Mouse (Mus musculus) CH12.LX (cell line): Measurements from ENCODE around the gene Neurl4. TPM values are rescaled to one million over a fixed set of nuclear protein-coding genes. Genes with fewer than 3 reads are reported as not detected.
A peak's percentile ranks its signal among the peaks of the same experiment; 100 is the strongest.

Source experiments
- DNase-seq: peaks from one replicate; pipeline ENCODE4 v3.0.0-alpha.2; 2013; ENCODE audit errors: extremely low read depth
- H3K27ac ChIP-seq: 2 replicates; pipeline ENCODE4 v1.5.1; 2012; ENCODE audit warnings: low read depth, mild to moderate bottlenecking, control low read depth, moderate library complexity; ENCODE audit not compliant: insufficient read depth
- H3K27me3 ChIP-seq: replicated peaks from 2 replicates; pipeline ENCODE3; 2012; ENCODE audit warnings: inconsistent platforms
- H3K36me3 ChIP-seq, 2 experiments: replicated peaks in 1 of 2; 2 replicates each; pipeline versions ENCODE3 to v1.6.1; 2012; ENCODE audit warnings: inconsistent platforms in 1 of 2, low read length in 1 of 2, mild to moderate bottlenecking in 1 of 2, mixed read lengths in 1 of 2, moderate library complexity in 1 of 2; ENCODE audit not compliant: control insufficient read depth in 1 of 2, insufficient read depth in 1 of 2
- H3K4me1 ChIP-seq, 2 experiments: 2 replicates each; pipeline ENCODE4 v1.6.1; 2012; ENCODE audit warnings: inconsistent platforms in 1 of 2, moderate library complexity in 1 of 2; ENCODE audit not compliant: insufficient read depth in 2 of 2, control insufficient read depth in 1 of 2
- H3K4me2 ChIP-seq: 2 replicates; pipeline ENCODE4 v1.6.1; 2012; ENCODE audit warnings: low read depth, mild to moderate bottlenecking, control low read depth; ENCODE audit not compliant: poor library complexity, insufficient read depth, severe bottlenecking
- H3K4me3 ChIP-seq, 3 experiments: fragments of 150-350 bp in 1 of 3; sonication (generic) in 1 of 3; replicated peaks in 1 of 3; 2 replicates each; pipeline versions ENCODE3 to v1.5.1; 2011 to 2012; ENCODE audit warnings: low read depth in 2 of 3, low read length in 2 of 3, mild to moderate bottlenecking in 2 of 3, moderate library complexity in 2 of 3, control low read depth in 1 of 3, improper control_type of control experiment in 1 of 3, inconsistent platforms in 1 of 3, mixed read lengths in 1 of 3; ENCODE audit not compliant: poor library complexity in 1 of 3
- H3K79me2 ChIP-seq: replicated peaks from 2 replicates; pipeline ENCODE4 v1.6.1; 2012; ENCODE audit warnings: mild to moderate bottlenecking, moderate library complexity; ENCODE audit not compliant: control insufficient read depth, poor library complexity, insufficient read depth, severe bottlenecking; ENCODE audit errors: extremely low read depth
- H3K9ac ChIP-seq: 2 replicates; pipeline ENCODE4 v1.6.1; 2012; ENCODE audit warnings: low read depth, mild to moderate bottlenecking, control low read depth, moderate library complexity; ENCODE audit not compliant: insufficient read depth
- H3K9me3 ChIP-seq: replicated peaks from 2 replicates; pipeline ENCODE3; 2012; ENCODE audit warnings: low read length, inconsistent platforms, mixed read lengths
- BHLHE40 ChIP-seq: IDR thresholded peaks from 2 replicates; pipeline ENCODE4 v1.6.1; 2011; ENCODE audit warnings: mild to moderate bottlenecking, low read depth, low read length, improper control_type of control experiment
- CHD1 ChIP-seq: IDR thresholded peaks from 2 replicates; pipeline ENCODE4 v1.6.1; 2012; ENCODE audit warnings: low read depth, low read length, improper control_type of control experiment, inconsistent platforms
- CHD2 ChIP-seq: IDR thresholded peaks from 2 replicates; pipeline ENCODE4 v1.6.1; 2011; ENCODE audit warnings: low read length, improper control_type of control experiment
- CTCF ChIP-seq, 2 experiments: IDR thresholded peaks in 1 of 2; conservative IDR thresholded peaks in 1 of 2; 2 replicates each; pipeline ENCODE4 v1.5.1; 2011 to 2012; ENCODE audit warnings: low read depth in 2 of 2, low read length in 2 of 2, improper control_type of control experiment in 1 of 2, inconsistent platforms in 1 of 2, mild to moderate bottlenecking in 1 of 2, moderate library complexity in 1 of 2
- E2F4 ChIP-seq: IDR thresholded peaks from 2 replicates; pipeline ENCODE4 v1.6.1; 2011; ENCODE audit warnings: low read depth, low read length, improper control_type of control experiment; ENCODE audit not compliant: insufficient replicate concordance
- EP300 ChIP-seq: IDR thresholded peaks from 2 replicates; pipeline ENCODE4 v1.6.1; 2011; ENCODE audit warnings: low read length, improper control_type of control experiment
- ETS1 ChIP-seq: conservative IDR thresholded peaks from 2 replicates; pipeline ENCODE4 v1.6.1; 2012; ENCODE audit warnings: low read depth, mild to moderate bottlenecking, inconsistent platforms, low read length, improper control_type of control experiment, moderate library complexity
- HCFC1 ChIP-seq: IDR thresholded peaks from 2 replicates; pipeline ENCODE4 v1.6.1; 2012; ENCODE audit warnings: low read depth, mild to moderate bottlenecking, inconsistent platforms, low read length, improper control_type of control experiment
- IRF4 ChIP-seq: IDR thresholded peaks from 2 replicates; pipeline ENCODE4 v1.6.1; 2014; ENCODE audit warnings: low read depth, mild to moderate bottlenecking, inconsistent platforms, low read length, improper control_type of control experiment
- JUN ChIP-seq: IDR thresholded peaks from 2 replicates; pipeline ENCODE4 v1.6.1; 2011; ENCODE audit warnings: low read depth, mild to moderate bottlenecking, low read length, improper control_type of control experiment, moderate library complexity; ENCODE audit not compliant: insufficient read depth
- JUND ChIP-seq: conservative IDR thresholded peaks from 2 replicates; pipeline ENCODE4 v1.6.1; 2011; ENCODE audit warnings: low read depth, low read length, improper control_type of control experiment
- KAT2A ChIP-seq: IDR thresholded peaks from 2 replicates; pipeline ENCODE4 v1.6.1; 2012; ENCODE audit warnings: low read length, improper control_type of control experiment, inconsistent platforms; ENCODE audit not compliant: insufficient replicate concordance
- MAFK ChIP-seq: IDR thresholded peaks from 2 replicates; pipeline ENCODE4 v1.6.1; 2011; ENCODE audit warnings: low read length, improper control_type of control experiment; ENCODE audit not compliant: insufficient replicate concordance
- MAZ ChIP-seq: IDR thresholded peaks from 2 replicates; pipeline ENCODE4 v1.6.1; 2012; ENCODE audit warnings: low read depth, mild to moderate bottlenecking, inconsistent platforms, low read length, improper control_type of control experiment, moderate library complexity
- MEF2A ChIP-seq: IDR thresholded peaks from 2 replicates; pipeline ENCODE4 v1.6.1; 2014; ENCODE audit warnings: low read depth, mild to moderate bottlenecking, inconsistent platforms, low read length, improper control_type of control experiment, borderline replicate concordance
- MXI1 ChIP-seq: IDR thresholded peaks from 2 replicates; pipeline ENCODE4 v1.6.1; 2011; ENCODE audit warnings: mild to moderate bottlenecking, low read depth, low read length, improper control_type of control experiment
- MYC ChIP-seq: IDR thresholded peaks from 2 replicates; pipeline ENCODE4 v1.6.1; 2011; ENCODE audit warnings: low read depth, mild to moderate bottlenecking, improper control_type of control experiment, low read length
- NELFE ChIP-seq: IDR thresholded peaks from 2 replicates; pipeline ENCODE4 v1.6.1; 2011; ENCODE audit warnings: low read depth, low read length, improper control_type of control experiment
- POLR2A ChIP-seq: IDR thresholded peaks from 2 replicates; pipeline ENCODE4 v1.6.1; 2011; ENCODE audit warnings: low read depth, mild to moderate bottlenecking, improper control_type of control experiment, low read length
- POLR2AphosphoS2 ChIP-seq: IDR thresholded peaks from 2 replicates; pipeline ENCODE4 v1.6.1; 2011; ENCODE audit warnings: low read depth, low read length, improper control_type of control experiment
- RAD21 ChIP-seq: IDR thresholded peaks from 2 replicates; pipeline ENCODE4 v1.6.1; 2011; ENCODE audit warnings: low read depth, mild to moderate bottlenecking, low read length, improper control_type of control experiment, moderate library complexity
- RCOR1 ChIP-seq: conservative IDR thresholded peaks from 2 replicates; pipeline ENCODE4 v1.6.1; 2012; ENCODE audit warnings: low read depth, mild to moderate bottlenecking, inconsistent platforms, low read length, improper control_type of control experiment
- SMC3 ChIP-seq: IDR thresholded peaks from 2 replicates; pipeline ENCODE4 v1.6.1; 2011; ENCODE audit warnings: low read depth, low read length, improper control_type of control experiment
- TBP ChIP-seq: conservative IDR thresholded peaks from 2 replicates; pipeline ENCODE4 v1.6.1; 2011; ENCODE audit warnings: low read depth, low read length, improper control_type of control experiment
- TCF12 ChIP-seq: IDR thresholded peaks from 2 replicates; pipeline ENCODE4 v1.6.1; 2014; ENCODE audit warnings: low read depth, mild to moderate bottlenecking, inconsistent platforms, low read length, improper control_type of control experiment
- UBTF ChIP-seq: IDR thresholded peaks from 2 replicates; pipeline ENCODE4 v1.6.1; 2012; ENCODE audit warnings: low read depth, mild to moderate bottlenecking, inconsistent platforms, low read length, improper control_type of control experiment, moderate library complexity
- USF1 ChIP-seq: IDR thresholded peaks from 2 replicates; pipeline ENCODE4 v1.6.1; 2014; ENCODE audit warnings: low read depth, mild to moderate bottlenecking, inconsistent platforms, low read length, improper control_type of control experiment
- USF2 ChIP-seq: conservative IDR thresholded peaks from 2 replicates; pipeline ENCODE4 v1.6.1; 2011; ENCODE audit warnings: low read depth, low read length, improper control_type of control experiment
- ZC3H11A ChIP-seq: IDR thresholded peaks from 2 replicates; pipeline ENCODE4 v1.6.1; 2012; ENCODE audit warnings: low read depth, mild to moderate bottlenecking, inconsistent platforms, low read length, improper control_type of control experiment
- ZMIZ1 ChIP-seq: IDR thresholded peaks from 2 replicates; pipeline ENCODE4 v1.6.1; 2012; ENCODE audit warnings: low read depth, mild to moderate bottlenecking, inconsistent platforms, low read length, improper control_type of control experiment
- ZNF384 ChIP-seq: IDR thresholded peaks from 2 replicates; pipeline ENCODE4 v1.6.1; 2012; ENCODE audit warnings: low read depth, low read length, improper control_type of control experiment, inconsistent platforms
- dilution Hi-C: fragments of 300-500 bp; cut with MboI; formaldehyde crosslinking; loops from 2 replicates; pipeline ENCODE4 v1.14.3; 2020; ENCODE audit warnings: low sequenced_read_pairs; ENCODE audit not compliant: extremely low pct_unique_long_range_greater_than_20kb, extremely low pct_ligation_motif_present
- in situ Hi-C: fragments of 300-500 bp; cut with MboI; formaldehyde crosslinking; loops from 3 replicates; pipeline ENCODE4 v1.14.3; 2019; ENCODE audit warnings: low sequenced_read_pairs, low pct_ligation_motif_present, low pct_unique_long_range_greater_than_20kb, mixed read lengths
- polyA plus RNA-seq: library from polyadenylated mRNA; unstranded; fragments of >175 nt; gene quantifications from 2 replicates; pipeline ENCODE4 v1.2.1, GENCODE M21; 2012; ENCODE audit warnings: low read depth; ENCODE audit not compliant: insufficient read length
- total RNA-seq, 2 experiments: library from RNA; depleted of rRNA; stranded (reverse); fragments of 300-350 nt in 1 of 2; fragments of >200 nt in 1 of 2; gene quantifications; 2 replicates each; pipeline ENCODE4 v1.2.3; 2012 to 2014

Neurl4 gene
- total and polyA plus RNA-seq, 3 experiments = 21.4 to 51.0 (median 40.1) TPM

GRCm38 (mm10) chr11:69899870-69900269, 1.0 kb upstream of the Neurl4 start:
- in situ Hi-C loops = no loop called here
- H3K27ac ChIP-seq = no peak overlapping the region
- TF ChIP-seq POLR2A = no peak
- no peak for TF ChIP-seq TBP
- no peak for TF ChIP-seq RAD21
- no peak for TF ChIP-seq CTCF (conservative IDR thresholded peaks at IDR 0.05 in 1 of 2, IDR thresholded peaks at IDR 0.05 in 1 of 2; ENCODE audit: low read depth in 2 of 2, low read length in 2 of 2)
- no peak for TF ChIP-seq MEF2A
- H3K4me1 ChIP-seq = peaks cover 10 to 36% of the 10 kb centered on the region in 2 experiments
- peaks cover 10% of the 10 kb centered on the region for H3K79me2 ChIP-seq
- DNase-seq = no peak
- peaks cover 17 to 19% of the 10 kb centered on the region in 2 experiments for H3K36me3 ChIP-seq
- no peak overlapping the region for H3K4me2 ChIP-seq
- dilution Hi-C loops = no loop called here
- H3K27me3 ChIP-seq = no peaks in the 10 kb centered on the region
- H3K9me3 ChIP-seq = no peaks in the 10 kb centered on the region
- H3K4me3 ChIP-seq = no peak overlapping the region
- H3K9ac ChIP-seq = no peak overlapping the region

- in situ Hi-C loops (no loop called here), dilution Hi-C loops (no loop called here)
- Histone ChIP-seq H3K4me2 (peak overlapping the region; percentile 29), H3K9me3 (no peaks in the 10 kb centered on the region), H3K4me3 (peak overlapping the region; percentile 67 to 82 (median 70)), H3K4me1 (peaks cover 7 to 29% of the 10 kb centered on the region in 2 experiments), H3K27ac (peak overlapping the region; percentile 75), H3K36me3 (peaks cover 29 to 32% of the 10 kb centered on the region in 2 experiments), H3K79me2 (peaks cover 10% of the 10 kb centered on the region), H3K27me3 (no peaks in the 10 kb centered on the region), H3K9ac (peak overlapping the region; percentile 81)
- peak; percentile 99 for DNase-seq
- TF ChIP-seq IRF4 (peak; percentile 69; the same call in 1 of the 2 replicates), ETS1 (0 out of 2 replicates have a peak, but pooled peaks have one; percentile 19), MYC (peak; percentile 82; the same call in 1 of the 2 replicates), ZC3H11A (no peak), E2F4 (peak; percentile 82; the same call in 1 of the 2 replicates), USF1 (no peak), EP300 (no peak), MAFK (no peak), POLR2A (peak; percentile 60), TCF12 (peak; percentile 57; the same call in 1 of the 2 replicates), NELFE (0 out of 2 replicates have a peak, but pooled peaks have one; percentile 56), JUND (no peak), RCOR1 (no peak), CTCF (conservative IDR thresholded peaks at IDR 0.05 in 1 of 2, IDR thresholded peaks at IDR 0.05 in 1 of 2; ENCODE audit: low read depth in 2 of 2, low read length in 2 of 2) (no peak), CHD2 (peak; percentile 68; the same call in 1 of the 2 replicates), RAD21 (no peak), ZNF384 (0 out of 2 replicates have a peak, but pooled peaks have one; percentile 3), POLR2AphosphoS2 (no peak), SMC3 (no peak), MXI1 (peak; percentile 90), HCFC1 (peak; percentile 92), UBTF (peak; percentile 94), CHD1 (no peak), KAT2A (peak; percentile 98), ZMIZ1 (no peak; the same call in 1 of the 2 replicates), USF2 (no peak), MAZ (peak; percentile 95), TBP (peak; percentile 60; the same call in 1 of the 2 replicates), BHLHE40 (peak; percentile 59), JUN (no peak), MEF2A (peak; percentile 90)
Observed at GRCm38 (mm10) chr11:69901406-69901846, 554 bp downstream of the Neurl4 start.
